1 mouse cellular context compared by ENCODE assay signal in genomic region chr17:29500802-29501469, GRCm38 (mm10).
A peak's percentile ranks its signal among the peaks of the same experiment; 100 is the strongest.
TF ChIP-seq lines count a peak whose summit lies in the region.

No protein-coding gene starts in this region.

TF ChIP-seq in CH12.LX, 34 proteins besides CTCF, POLR2A, EP300 and RAD21:
- TF ChIP-seq MAFK (IDR thresholded peaks at IDR 0.05; ENCODE audit: insufficient replicate concordance, low read length): no peak
- 0 out of 2 replicates have a peak, but pooled peaks have one; percentile 23 for TF ChIP-seq BHLHE40 (IDR thresholded peaks at IDR 0.05; ENCODE audit: low read depth, low read length)
